Mouse (Mus musculus) lung, adult 2 months (tissue): ENCODE measurements at regions not wholly inside any gene's neighbourhood (a gene's known extent, or its start where the extent isn't known, plus 50 kb on each side); places are given as distances from the start of the nearest gene placed in this dataset.

Source experiments
- CTCF ChIP-seq: fragments of 200-500 bp; IDR thresholded peaks from 2 replicates; pipeline ENCODE4 v1.5.1; 2011; ENCODE audit warnings: mild to moderate bottlenecking, low read length, control low read depth; ENCODE audit not compliant: insufficient read depth
- POLR2A ChIP-seq: fragments of 200-500 bp; IDR thresholded peaks from 2 replicates; pipeline ENCODE4 v1.6.1; 2011; ENCODE audit warnings: low read depth, mild to moderate bottlenecking, control low read depth, low read length, borderline replicate concordance; ENCODE audit errors: extremely low read depth

- TF ChIP-seq CTCF, result no peak
- TF ChIP-seq POLR2A, result no peak
Observed at GRCm38 (mm10) chr6:73386261-73386660, 83.2 kb downstream of the 4931417E11Rik start.
